Mouse (Mus musculus) embryonic facial prominence, embryonic 11.5 days (tissue): ENCODE measurements around the gene BC049762. TPM values are rescaled to one million over a fixed set of nuclear protein-coding genes. Genes with fewer than 3 reads are reported as not detected.

Source experiments
- ATAC-seq: fragments of 200-750 bp; cut with Nextera tagmentation; replicated peaks from 2 replicates; pipeline ENCODE4 v1.8.0; 2017; ENCODE audit warnings: low read depth; ENCODE audit not compliant: insufficient number of reproducible peaks, low FRiP score, low TSS enrichment
- DNase-seq: peaks from one replicate; pipeline ENCODE4 v3.0.0-alpha.2; 2015; ENCODE audit warnings: low spot score
- H3K27ac ChIP-seq: fragments of 300-500 bp; sonication (generic); replicated peaks from 2 replicates; pipeline ENCODE4 v1.5.1; 2014; ENCODE audit warnings: mild to moderate bottlenecking, low read depth, low read length, control low read depth
- H3K27me3 ChIP-seq: fragments of 300-500 bp; sonication (generic); 2 replicates; pipeline ENCODE4 v1.6.1; 2014; ENCODE audit warnings: mild to moderate bottlenecking, low read length, moderate library complexity, mixed read lengths; ENCODE audit not compliant: control insufficient read depth, insufficient read depth
- H3K36me3 ChIP-seq: fragments of 300-500 bp; sonication (generic); replicated peaks from 2 replicates; pipeline ENCODE4 v1.6.1; 2014; ENCODE audit warnings: low read depth, mild to moderate bottlenecking, low read length, moderate library complexity, mixed read lengths; ENCODE audit not compliant: control insufficient read depth, insufficient read depth
- H3K4me1 ChIP-seq: fragments of 300-500 bp; sonication (generic); 2 replicates; pipeline ENCODE4 v1.6.1; 2014; ENCODE audit warnings: low read length, mixed read lengths; ENCODE audit not compliant: control insufficient read depth, insufficient read depth
- H3K4me2 ChIP-seq: fragments of 300-500 bp; sonication (generic); 2 replicates; pipeline ENCODE4 v1.6.1; 2014; ENCODE audit warnings: low read depth, mild to moderate bottlenecking, control low read depth, low read length, moderate library complexity
- H3K4me3 ChIP-seq: fragments of 300-500 bp; sonication (generic); 2 replicates; pipeline ENCODE4 v1.5.1; 2014; ENCODE audit warnings: low read depth, low read length, control low read depth
- H3K9ac ChIP-seq: fragments of 300-500 bp; sonication (generic); replicated peaks from 2 replicates; pipeline ENCODE4 v1.6.1; 2014; ENCODE audit warnings: mild to moderate bottlenecking, control low read depth, low read length
- H3K9me3 ChIP-seq: fragments of 300-500 bp; sonication (generic); replicated peaks from 2 replicates; pipeline ENCODE4 v1.6.1; 2016; ENCODE audit warnings: mild to moderate bottlenecking, low read length, inconsistent platforms, mixed read lengths; ENCODE audit not compliant: control insufficient read depth
- WGBS: fragments of 180-500 bp; shearing (Covaris S2); extraction: QIAGEN DNeasy Blood & Tissue Kit; methylation state at CpG from one replicate; pipeline ENCODE4 v1.1.7; 2014; 5-methylcytosine and 5-hydroxymethylcytosine counted together
- polyA plus RNA-seq: library from polyadenylated mRNA; unstranded; fragments of >200 nt; fragmentation: Nextera tagmentation; extraction: Ambion mirVana; gene quantifications from 2 replicates; pipeline ENCODE4 v1.2.1, GENCODE M21; 2014

The BC049762 gene
- polyA plus RNA-seq, 1 experiment from 2014 or later, result not detected

DNA sequence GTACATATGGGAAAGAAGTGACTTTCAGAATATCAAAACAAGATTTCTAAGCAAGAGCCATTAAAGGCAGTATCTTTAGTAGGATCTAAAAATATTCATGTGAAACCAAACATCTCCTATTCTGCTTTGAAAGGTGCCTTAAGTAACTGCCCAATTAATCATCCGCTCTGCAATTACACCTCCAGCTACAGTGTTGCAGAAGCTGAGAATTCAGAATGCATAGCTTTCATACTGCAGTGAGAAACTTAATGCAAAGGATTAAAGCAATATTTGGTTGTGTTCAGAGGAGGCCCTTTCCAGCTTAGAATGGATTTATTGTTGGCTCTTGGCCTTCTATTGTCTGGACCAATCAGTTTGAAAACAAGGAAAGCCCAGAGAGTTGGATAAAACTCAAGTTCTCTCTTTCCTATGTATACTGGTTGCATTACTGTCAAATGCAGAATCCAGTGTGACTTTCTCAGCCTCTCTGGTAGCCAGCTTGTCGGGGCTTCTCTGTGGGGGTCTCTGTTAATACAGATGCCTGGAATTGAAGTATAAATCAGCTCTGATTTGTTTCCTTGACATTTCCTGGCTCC, 31.2 kb upstream of the BC049762 start:
- no peak overlapping the region for H3K9ac ChIP-seq
- no peak overlapping the region for H3K27ac ChIP-seq
- no peaks in the 10 kb centered on the region for H3K27me3 ChIP-seq
- WGBS, result 68% methylated on average over 2 of the region's 2 CpGs
- ATAC-seq (no peak), DNase-seq (no peak)
- no peak overlapping the region for H3K4me2 ChIP-seq
- no peaks in the 10 kb centered on the region for H3K4me1 ChIP-seq
- no peaks in the 10 kb centered on the region for H3K9me3 ChIP-seq
- no peak overlapping the region for H3K4me3 ChIP-seq
- H3K36me3 ChIP-seq, result no peaks in the 10 kb centered on the region

DNA sequence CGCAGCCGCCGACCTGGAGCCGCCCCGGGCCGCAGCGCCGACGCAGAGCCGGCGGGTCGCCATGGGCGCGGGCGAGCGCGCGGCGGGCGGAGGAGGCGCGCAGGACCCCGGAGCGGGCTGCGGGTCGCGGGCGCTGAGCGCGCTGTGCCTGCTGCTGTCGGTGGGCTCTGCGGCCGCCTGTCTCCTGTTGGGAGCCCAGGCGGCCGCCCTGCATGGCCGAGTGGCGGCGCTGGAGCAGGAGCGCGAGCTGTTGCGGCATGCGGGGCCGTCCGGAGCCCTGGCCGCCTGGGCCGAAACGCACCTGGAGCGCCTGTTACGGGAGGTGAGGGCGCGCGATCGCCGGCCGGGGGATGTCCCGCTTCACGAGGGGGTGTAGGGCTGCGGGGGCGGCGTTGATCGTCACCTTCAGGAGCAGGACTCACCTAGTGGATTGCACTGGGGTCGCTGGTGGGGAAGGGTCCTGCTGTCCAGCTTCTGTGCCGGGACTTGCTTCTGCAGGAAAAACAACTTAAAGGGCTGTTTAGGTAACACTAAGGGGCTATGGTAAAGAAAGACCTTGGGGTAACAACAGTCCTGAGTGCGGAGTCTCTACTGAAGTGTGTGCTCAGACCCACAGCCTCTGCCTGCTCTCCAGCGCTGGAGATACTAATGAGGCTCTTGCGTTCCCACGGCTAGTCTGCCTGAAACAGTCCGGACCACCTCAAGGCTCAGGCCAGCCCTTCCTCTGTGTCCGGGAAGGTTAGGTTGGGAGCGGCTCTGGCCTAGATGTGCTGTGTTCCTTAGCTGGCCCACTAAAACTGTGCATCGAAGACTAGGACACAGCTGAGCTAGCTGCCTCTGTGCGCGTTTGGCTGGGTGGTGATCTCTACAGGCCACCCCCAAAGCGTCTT, 27.5 kb upstream of the BC049762 start:
- 1% methylated on average over 66 of the region's 74 CpGs for whole genome bisulfite sequencing
- Histone ChIP-seq H3K4me2 (peak overlapping the region; percentile 87), H3K4me1 (no peaks in the 10 kb centered on the region), H3K27ac (peak overlapping the region; percentile 67; the same call in 1 of the 2 replicates), H3K9me3 (no peaks in the 10 kb centered on the region), H3K36me3 (no peaks in the 10 kb centered on the region), H3K9ac (peak overlapping the region; percentile 67), H3K27me3 (no peaks in the 10 kb centered on the region), H3K4me3 (peak overlapping the region; percentile 68)
- DNase-seq (peak; percentile 78), ATAC-seq (peak; percentile 80)

DNA sequence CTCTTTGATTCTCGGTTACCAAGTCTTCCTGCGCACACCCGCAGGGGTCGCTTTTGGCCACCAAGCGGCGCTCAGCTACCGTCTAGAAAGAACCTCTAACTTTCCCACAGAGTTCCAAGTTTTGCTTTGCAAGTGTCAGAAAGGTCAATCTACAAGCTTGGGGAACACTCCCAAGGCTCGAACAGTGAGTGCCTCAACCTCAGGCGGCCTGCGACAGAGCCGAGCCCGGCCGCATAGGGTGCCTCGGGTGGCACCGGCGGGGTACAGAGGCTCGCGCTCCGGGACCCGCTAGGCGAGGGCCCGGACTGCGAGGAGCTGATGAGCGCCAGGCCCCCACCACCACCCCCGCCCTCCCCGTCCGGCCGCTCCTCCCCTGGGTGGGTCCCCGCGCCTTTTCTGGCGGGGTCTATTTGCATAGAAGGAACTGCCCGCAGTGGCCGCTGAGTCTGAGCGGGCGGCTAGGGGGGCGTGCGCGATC, 26.8 kb upstream of the BC049762 start, which contains the start of gene Col23a1:
TSS of gene Col23a1 (plus strand) at position 357 of the 478 bp plus-strand sequence.
- Histone ChIP-seq H3K36me3 (no peaks in the 10 kb centered on the region), H3K27me3 (no peaks in the 10 kb centered on the region), H3K4me2 (peak within 1 kb of the TSS; percentile 87), H3K4me1 (no peaks in the 10 kb centered on the region), H3K9me3 (no peaks in the 10 kb centered on the region), H3K4me3 (peak within 1 kb of the TSS; percentile 68), H3K27ac (peak within 1 kb of the TSS; percentile 67), H3K9ac (peak within 1 kb of the TSS; percentile 67)
- WGBS, result under 1% methylated on average over 37 of the region's 38 CpGs
- DNase-seq (peak; percentile 91), ATAC-seq (peak; percentile 88)

DNA sequence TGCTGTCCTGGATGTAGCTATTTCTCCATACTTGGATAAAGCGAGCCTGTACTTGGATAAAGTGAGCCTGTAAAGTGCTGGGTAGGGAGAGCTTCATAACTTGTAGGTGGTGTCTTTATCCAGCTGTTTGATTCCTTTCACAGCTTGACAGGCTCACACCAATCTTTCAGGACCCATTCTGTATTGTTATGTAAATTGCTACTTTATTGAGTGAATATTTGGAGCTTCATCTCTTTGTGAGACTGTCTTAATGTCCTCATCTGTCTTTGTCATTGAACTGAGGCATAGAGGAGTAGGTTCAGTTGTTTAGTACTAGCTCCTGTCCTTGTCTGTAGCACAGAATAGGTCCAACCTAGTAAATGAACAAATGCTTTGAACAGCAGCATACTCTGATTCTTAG, 11.6 kb upstream of the BC049762 start:
- Histone ChIP-seq H3K27ac (no peak overlapping the region), H3K4me3 (no peak overlapping the region), H3K4me2 (no peak overlapping the region), H3K27me3 (no peaks in the 10 kb centered on the region), H3K36me3 (peaks cover 6% of the 10 kb centered on the region), H3K4me1 (no peaks in the 10 kb centered on the region), H3K9ac (no peak overlapping the region), H3K9me3 (no peaks in the 10 kb centered on the region)
- ATAC-seq (no peak), DNase-seq (no peak)
- WGBS, result 83% methylated on average over 1 of the region's 1 CpGs

DNA sequence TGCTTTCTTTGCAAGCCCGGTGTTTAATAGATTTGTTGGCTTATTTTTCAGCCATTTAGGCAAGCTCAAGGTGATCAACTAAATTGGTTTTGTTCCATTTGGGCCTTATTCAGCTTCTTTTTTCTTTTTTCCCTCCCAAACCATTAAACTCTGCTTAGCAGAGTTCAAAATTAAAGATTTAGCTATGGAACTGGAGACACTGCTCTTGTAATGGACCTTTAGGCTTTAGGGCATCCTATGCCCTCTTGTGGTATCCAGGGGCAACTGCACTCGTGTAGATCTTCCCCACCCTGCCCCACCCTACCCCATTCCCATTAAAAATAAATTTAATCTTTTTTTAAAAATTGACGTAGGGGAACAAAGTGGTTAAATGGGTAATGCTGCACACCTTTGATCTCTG, 2.5 kb upstream of the BC049762 start:
- H3K9ac ChIP-seq, result no peak overlapping the region
- ATAC-seq (no peak), DNase-seq (peak; percentile 69)
- H3K27ac ChIP-seq, result no peak overlapping the region
- H3K27me3 ChIP-seq, result no peaks in the 10 kb centered on the region
- H3K4me3 ChIP-seq, result no peak overlapping the region
- 52% methylated on average over 3 of the region's 3 CpGs for WGBS
- no peaks in the 10 kb centered on the region; the same call in 1 of the 2 replicates for H3K4me1 ChIP-seq
- no peaks in the 10 kb centered on the region; the same call in none of the 2 replicates for H3K36me3 ChIP-seq
- H3K9me3 ChIP-seq, result no peaks in the 10 kb centered on the region
- no peak overlapping the region for H3K4me2 ChIP-seq

DNA sequence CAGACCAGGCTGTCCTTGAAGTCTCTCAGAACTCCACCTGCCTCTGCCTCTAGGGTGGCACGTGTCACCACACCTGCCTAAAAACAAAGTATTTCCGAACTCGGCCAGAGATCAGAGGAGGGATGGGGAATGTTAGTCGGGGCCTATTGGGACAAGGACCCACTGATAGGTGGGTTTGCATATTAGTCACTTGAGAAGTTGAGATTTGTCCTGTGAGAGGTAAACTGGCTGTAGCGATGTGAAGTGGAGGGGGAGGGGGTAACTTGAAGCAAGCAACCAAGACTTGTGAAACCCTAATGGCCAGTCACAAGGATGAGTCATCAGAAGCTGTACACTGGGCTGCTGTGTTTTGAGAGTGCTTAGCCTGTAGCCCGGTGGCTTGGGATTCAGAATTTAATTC, 1.5 kb upstream of the BC049762 start:
- H3K4me2 ChIP-seq, result peak overlapping the region; percentile 75
- no peak overlapping the region for H3K9ac ChIP-seq
- H3K36me3 ChIP-seq, result no peaks in the 10 kb centered on the region; the same call in 1 of the 2 replicates
- WGBS, result 29% methylated on average over 6 of the region's 6 CpGs
- H3K4me1 ChIP-seq, result no peaks in the 10 kb centered on the region; the same call in 1 of the 2 replicates
- no peak overlapping the region for H3K27ac ChIP-seq
- ATAC-seq (no peak), DNase-seq (peak; percentile 21)
- peak overlapping the region; percentile 95 for H3K4me3 ChIP-seq
- no peaks in the 10 kb centered on the region for H3K27me3 ChIP-seq
- no peaks in the 10 kb centered on the region for H3K9me3 ChIP-seq

DNA sequence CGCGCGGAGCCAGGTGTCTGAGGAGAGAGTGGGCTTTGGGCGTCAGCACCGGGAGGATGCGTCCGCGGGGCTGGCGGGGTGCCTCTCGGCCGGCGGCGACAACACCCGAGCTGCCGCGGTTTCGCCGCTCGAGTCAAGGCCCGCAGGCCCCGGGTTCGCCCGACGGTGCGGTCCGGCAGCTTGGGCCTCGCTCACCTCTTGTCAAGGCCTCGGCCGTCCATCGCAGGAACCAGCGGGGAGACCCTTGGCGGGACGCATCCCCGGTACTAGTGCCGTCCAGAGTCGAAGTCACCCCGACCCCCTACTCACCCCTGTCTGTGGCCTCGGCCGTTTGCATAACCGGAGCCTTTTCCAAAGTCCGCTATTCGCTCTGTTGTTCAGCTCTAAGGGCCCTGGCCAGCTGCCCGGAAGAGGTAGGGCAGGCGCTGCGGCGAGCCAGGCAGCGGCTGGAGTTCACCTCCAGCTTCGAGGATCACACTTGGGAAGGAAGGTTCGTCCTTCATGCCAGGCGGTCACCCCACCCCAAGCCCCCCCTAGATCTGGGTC, 513 bp upstream of the BC049762 start:
- Histone ChIP-seq H3K4me3 (peak overlapping the region; percentile 95), H3K9ac (peak overlapping the region; percentile 98), H3K9me3 (no peaks in the 10 kb centered on the region), H3K27ac (peak overlapping the region; percentile 84), H3K4me2 (peak overlapping the region; percentile 75), H3K36me3 (no peaks in the 10 kb centered on the region; the same call in 1 of the 2 replicates), H3K27me3 (no peaks in the 10 kb centered on the region), H3K4me1 (no peaks in the 10 kb centered on the region; the same call in 1 of the 2 replicates)
- peak; percentile 61 for ATAC-seq
- WGBS, result under 1% methylated on average over 50 of the region's 50 CpGs
- peak; percentile 24 for DNase-seq
